Mouse (Mus musculus) limb, embryonic 15.5 days (tissue): ENCODE data around the gene Cfap73. TPM values are rescaled to one million over a fixed set of nuclear protein-coding genes. Genes with fewer than 3 reads are reported as not detected.
A peak's percentile ranks its signal among the peaks of the same experiment; 100 is the strongest.

ENCODE experiments used
- ATAC-seq: fragments of 200-750 bp; cut with Nextera tagmentation; 2 replicates; pipeline ENCODE4 v1.8.0; 2017; ENCODE audit warnings: low read depth, moderate TSS enrichment; ENCODE audit not compliant: insufficient number of reproducible peaks, low FRiP score, low TSS enrichment
- H3K27ac ChIP-seq: fragments of 300-500 bp; sonication (generic); 2 replicates; pipeline ENCODE4 v1.5.1; 2015; ENCODE audit warnings: moderate library complexity, mild to moderate bottlenecking, inconsistent platforms
- H3K27me3 ChIP-seq: fragments of 300-500 bp; sonication (generic); 2 replicates; pipeline ENCODE4 v1.6.1; 2015; ENCODE audit warnings: inconsistent platforms
- H3K36me3 ChIP-seq: fragments of 300-500 bp; sonication (generic); 2 replicates; pipeline ENCODE4 v1.6.1; 2015; ENCODE audit warnings: inconsistent platforms
- H3K4me1 ChIP-seq: fragments of 300-500 bp; sonication (generic); 2 replicates; pipeline ENCODE4 v1.6.1; 2015; ENCODE audit warnings: inconsistent platforms
- H3K4me2 ChIP-seq: fragments of 300-500 bp; sonication (generic); 2 replicates; pipeline ENCODE4 v1.6.1; 2015; ENCODE audit warnings: mild to moderate bottlenecking, inconsistent platforms
- H3K4me3 ChIP-seq: fragments of 300-500 bp; sonication (generic); 2 replicates; pipeline ENCODE4 v1.5.1; 2015; ENCODE audit warnings: mild to moderate bottlenecking, inconsistent platforms
- H3K9ac ChIP-seq: fragments of 300-500 bp; sonication (generic); 2 replicates; pipeline ENCODE4 v1.6.1; 2015; ENCODE audit warnings: inconsistent platforms
- H3K9me3 ChIP-seq: fragments of 300-500 bp; sonication (generic); 2 replicates; pipeline ENCODE4 v1.6.1; 2016; ENCODE audit warnings: inconsistent platforms
- WGBS: fragments of 180-500 bp; shearing (Covaris S2); methylation state at CpG from one replicate; pipeline ENCODE4 v1.1.7; 2015; 5-methylcytosine and 5-hydroxymethylcytosine counted together
- polyA plus RNA-seq: library from polyadenylated mRNA; unstranded; fragments of >200 nt; fragmentation: Nextera tagmentation; extraction: Ambion mirVana; gene quantifications from 2 replicates; pipeline ENCODE4 v1.2.1, GENCODE M21; 2015

Gene Cfap73
- polyA plus RNA-seq, 1 experiment from 2014 or later, result not detected

GRCm38 (mm10) chr5:120660816-120661215 lies 26.8 kb upstream of the Cfap73 start:
- Histone ChIP-seq H3K9me3 (no peaks in the 10 kb centered on the region), H3K4me3 (no peak overlapping the region), H3K4me1 (no peaks in the 10 kb centered on the region), H3K4me2 (no peak overlapping the region), H3K36me3 (no peaks in the 10 kb centered on the region), H3K27ac (no peak overlapping the region), H3K27me3 (peaks cover 14% of the 10 kb centered on the region; the same call in 1 of the 2 replicates), H3K9ac (no peak overlapping the region)
- ATAC-seq, result no peak
- whole genome bisulfite sequencing, result 65% methylated on average over 5 of the region's 5 CpGs

GRCm38 (mm10) chr5:120656281-120656751 lies 22.3 kb upstream of the Cfap73 start:
- no peak overlapping the region for H3K4me3 ChIP-seq
- no peaks in the 10 kb centered on the region for H3K9me3 ChIP-seq
- H3K27me3 ChIP-seq, result peaks cover 22% of the 10 kb centered on the region
- no peak overlapping the region for H3K9ac ChIP-seq
- ATAC-seq, result no peak
- no peaks in the 10 kb centered on the region for H3K4me1 ChIP-seq
- no peak overlapping the region for H3K4me2 ChIP-seq
- H3K36me3 ChIP-seq, result no peaks in the 10 kb centered on the region
- no peak overlapping the region for H3K27ac ChIP-seq
- WGBS, result 84% methylated on average over 12 of the region's 12 CpGs

- WGBS, result 88% methylated on average over 2 of the region's 2 CpGs
These were observed 19.8 kb upstream of the Cfap73 start for GRCm38 (mm10) chr5:120653873-120654272.

GRCm38 (mm10) chr5:120652915-120653701 lies 19.1 kb upstream of the Cfap73 start:
- Histone ChIP-seq H3K9me3 (no peaks in the 10 kb centered on the region), H3K9ac (no peak overlapping the region), H3K36me3 (no peaks in the 10 kb centered on the region), H3K4me2 (no peak overlapping the region), H3K4me3 (no peak overlapping the region), H3K4me1 (peaks cover 12% of the 10 kb centered on the region), H3K27ac (no peak overlapping the region), H3K27me3 (peaks cover 46% of the 10 kb centered on the region)
- ATAC-seq, result no peak
- 79% methylated on average over 28 of the region's 28 CpGs for WGBS

More at GRCm38 (mm10) chr5:120653873-120654272, 19.8 kb upstream of the Cfap73 start:
- Histone ChIP-seq H3K4me2 (no peak overlapping the region), H3K4me3 (no peak overlapping the region), H3K9me3 (no peaks in the 10 kb centered on the region), H3K27me3 (peaks cover 38% of the 10 kb centered on the region), H3K36me3 (no peaks in the 10 kb centered on the region), H3K4me1 (peaks cover 8% of the 10 kb centered on the region), H3K27ac (no peak overlapping the region), H3K9ac (no peak overlapping the region)
- no peak for ATAC-seq

- Histone ChIP-seq H3K27me3 (peaks cover 62% of the 10 kb centered on the region), H3K4me1 (peaks cover 14% of the 10 kb centered on the region)
- no peak for ATAC-seq
These were observed 17.2 kb upstream of the Cfap73 start for GRCm38 (mm10) chr5:120651230-120651629.

GRCm38 (mm10) chr5:120649938-120650337 lies 15.9 kb upstream of the Cfap73 start:
- no peak overlapping the region for H3K9ac ChIP-seq
- no peaks in the 10 kb centered on the region for H3K36me3 ChIP-seq
- WGBS, result 19% methylated on average over 13 of the region's 13 CpGs
- peaks cover 14% of the 10 kb centered on the region for H3K4me1 ChIP-seq
- no peak overlapping the region for H3K4me2 ChIP-seq
- H3K27ac ChIP-seq, result no peak overlapping the region
- no peak for ATAC-seq
- H3K4me3 ChIP-seq, result no peak overlapping the region
- no peaks in the 10 kb centered on the region for H3K9me3 ChIP-seq
- peaks cover 66% of the 10 kb centered on the region for H3K27me3 ChIP-seq

More at GRCm38 (mm10) chr5:120651230-120651629, 17.2 kb upstream of the Cfap73 start:
- Histone ChIP-seq H3K4me3 (no peak overlapping the region), H3K27ac (no peak overlapping the region), H3K36me3 (no peaks in the 10 kb centered on the region), H3K9ac (no peak overlapping the region), H3K9me3 (no peaks in the 10 kb centered on the region), H3K4me2 (no peak overlapping the region)
- WGBS, result 65% methylated on average over 5 of the region's 5 CpGs

- Histone ChIP-seq H3K27ac (no peak overlapping the region), H3K36me3 (no peaks in the 10 kb centered on the region), H3K9me3 (no peaks in the 10 kb centered on the region), H3K4me2 (peak overlapping the region; percentile 44), H3K9ac (no peak overlapping the region), H3K4me1 (peaks cover 14% of the 10 kb centered on the region), H3K4me3 (peak overlapping the region; percentile 24), H3K27me3 (peaks cover 66% of the 10 kb centered on the region)
- peak; percentile 21; the same call in 1 of the 2 replicates for ATAC-seq
- WGBS, result 4% methylated on average over 21 of the region's 21 CpGs
These were observed 15.4 kb upstream of the Cfap73 start for GRCm38 (mm10) chr5:120649374-120649933.

GRCm38 (mm10) chr5:120648569-120649373 lies 14.7 kb upstream of the Cfap73 start, which contains the start of gene Rasal1:
TSS of gene Rasal1 (plus strand) at chr5:120648812.
- peaks cover 16% of the 10 kb centered on the region for H3K4me1 ChIP-seq
- no peaks in the 10 kb centered on the region for H3K36me3 ChIP-seq
- peaks cover 66% of the 10 kb centered on the region for H3K27me3 ChIP-seq
- WGBS, result under 1% methylated on average over 48 of the region's 53 CpGs
- H3K4me3 ChIP-seq, result peak within 1 kb of the TSS; percentile 24
- H3K27ac ChIP-seq, result no peak within 1 kb of the TSS
- peak; percentile 31 for ATAC-seq
- H3K9ac ChIP-seq, result no peak within 1 kb of the TSS
- peak within 1 kb of the TSS; percentile 44 for H3K4me2 ChIP-seq
- no peaks in the 10 kb centered on the region for H3K9me3 ChIP-seq

- Histone ChIP-seq H3K36me3 (no peaks in the 10 kb centered on the region), H3K9ac (no peak overlapping the region), H3K4me1 (peaks cover 17% of the 10 kb centered on the region), H3K27me3 (peaks cover 62% of the 10 kb centered on the region), H3K9me3 (no peaks in the 10 kb centered on the region), H3K4me2 (no peak overlapping the region), H3K4me3 (no peak overlapping the region), H3K27ac (no peak overlapping the region)
- 33% methylated on average over 12 of the region's 12 CpGs for WGBS
- no peak for ATAC-seq
These were observed 13.9 kb upstream of the Cfap73 start for GRCm38 (mm10) chr5:120647814-120648491.

GRCm38 (mm10) chr5:120647361-120647760 lies 13.3 kb upstream of the Cfap73 start:
- no peak overlapping the region for H3K9ac ChIP-seq
- no peaks in the 10 kb centered on the region for H3K9me3 ChIP-seq
- peaks cover 56% of the 10 kb centered on the region for H3K27me3 ChIP-seq
- peaks cover 17% of the 10 kb centered on the region for H3K4me1 ChIP-seq
- H3K4me2 ChIP-seq, result no peak overlapping the region
- no peak overlapping the region for H3K27ac ChIP-seq
- ATAC-seq, result no peak
- WGBS, result 65% methylated on average over 4 of the region's 4 CpGs
- H3K4me3 ChIP-seq, result no peak overlapping the region
- no peaks in the 10 kb centered on the region for H3K36me3 ChIP-seq

- peaks cover 17% of the 10 kb centered on the region for H3K4me1 ChIP-seq
- H3K9me3 ChIP-seq, result no peaks in the 10 kb centered on the region
- 48% methylated on average over 6 of the region's 6 CpGs for WGBS
- H3K27me3 ChIP-seq, result peaks cover 47% of the 10 kb centered on the region
- no peak overlapping the region for H3K4me3 ChIP-seq
- H3K36me3 ChIP-seq, result no peaks in the 10 kb centered on the region
- ATAC-seq, result no peak
- H3K27ac ChIP-seq, result no peak overlapping the region
- H3K4me2 ChIP-seq, result no peak overlapping the region
- no peak overlapping the region for H3K9ac ChIP-seq
These were observed 11.8 kb upstream of the Cfap73 start for GRCm38 (mm10) chr5:120645851-120646250.
